Mouse (Mus musculus): ENCODE measurements around the gene Ptgfrn. TPM values are rescaled to one million over a fixed set of nuclear protein-coding genes. Genes with fewer than 3 reads are reported as not detected.

Ptgfrn gene
- polyA plus RNA-seq, 1 experiment = 1.0 TPM

DNA sequence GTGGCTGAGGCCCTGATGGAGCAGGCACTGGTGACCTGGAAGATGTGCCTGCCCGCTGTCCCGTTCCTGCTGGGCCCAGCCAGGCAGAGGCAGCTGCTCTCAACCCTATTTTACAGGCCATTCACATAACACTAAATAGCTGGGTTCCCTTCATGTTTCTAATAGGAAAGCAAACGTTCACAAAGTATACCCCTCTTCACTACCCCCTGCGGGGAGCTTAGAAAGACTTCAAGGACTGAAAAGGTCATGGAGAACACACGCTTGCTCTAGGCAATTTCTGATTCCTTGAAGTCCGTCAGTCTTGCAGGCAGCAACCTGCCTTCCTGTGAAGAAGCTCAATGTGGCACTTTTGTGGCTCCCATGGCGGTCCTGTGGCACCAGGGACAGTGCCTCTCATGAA is 68.1 kb downstream of the Ptgfrn start:
- no peaks in the 10 kb centered on the region for H3K4me1 ChIP-seq (ENCODE audit: control insufficient read depth, insufficient read depth, low read length)
- H3K36me3 ChIP-seq (ENCODE audit: control insufficient read depth, insufficient read depth, low read length) = no peaks in the 10 kb centered on the region
- H3K27me3 ChIP-seq (ENCODE audit: control insufficient read depth, insufficient read depth, low read length) = no peaks in the 10 kb centered on the region
- H3K27ac ChIP-seq (ENCODE audit: control insufficient read depth, insufficient read depth, low read depth, low read length) = no peak overlapping the region
- no peak overlapping the region for H3K4me3 ChIP-seq (ENCODE audit: control insufficient read depth, low read depth, low read length)
- no peak for TF ChIP-seq POLR2A (IDR thresholded peaks at IDR 0.05; ENCODE audit: control insufficient read depth, low read depth, low read length)

DNA sequence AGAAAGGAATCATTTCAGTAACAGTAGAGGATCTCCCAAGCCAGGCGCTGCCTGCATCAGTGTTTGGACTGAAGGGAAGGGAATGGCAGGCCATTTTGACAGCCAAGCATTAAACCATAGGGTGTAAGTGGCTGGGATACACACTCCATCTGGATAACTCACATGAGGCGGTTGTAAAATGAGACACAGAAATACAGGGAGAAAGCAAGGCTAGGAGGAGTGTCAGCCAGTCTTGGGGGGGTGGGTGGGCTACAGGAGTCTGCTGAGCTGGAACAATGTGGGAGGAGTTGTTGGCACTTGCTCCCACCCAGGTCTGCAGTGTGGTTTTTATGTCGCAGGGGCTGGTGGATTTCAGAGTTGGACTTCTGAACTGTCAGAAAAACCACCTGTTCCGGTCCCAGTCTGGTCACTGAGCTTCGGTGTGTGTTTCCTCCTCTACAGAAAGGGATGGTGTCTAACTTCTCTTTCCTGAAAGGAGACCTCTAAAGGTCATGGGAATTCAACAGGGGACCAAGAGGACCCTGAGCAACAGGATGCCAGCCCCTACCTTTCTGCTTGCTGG is 72.0 kb downstream of the Ptgfrn start:
- H3K4me1 ChIP-seq (ENCODE audit: control insufficient read depth, insufficient read depth, low read length) = no peaks in the 10 kb centered on the region
- H3K4me3 ChIP-seq (ENCODE audit: control insufficient read depth, low read depth, low read length) = no peak overlapping the region; the same call in 1 of the 2 replicates
- TF ChIP-seq CTCF (IDR thresholded peaks at IDR 0.05; ENCODE audit: control insufficient read depth, insufficient read depth, insufficient replicate concordance, low read depth, low read length) = no peak
- TF ChIP-seq POLR2A (IDR thresholded peaks at IDR 0.05; ENCODE audit: control insufficient read depth, low read depth, low read length) = no peak
- no peaks in the 10 kb centered on the region for H3K36me3 ChIP-seq (ENCODE audit: control insufficient read depth, insufficient read depth, low read length)
- no peaks in the 10 kb centered on the region for H3K27me3 ChIP-seq (ENCODE audit: control insufficient read depth, insufficient read depth, low read length)
- no peak overlapping the region for H3K27ac ChIP-seq (ENCODE audit: control insufficient read depth, insufficient read depth, low read depth, low read length)

DNA sequence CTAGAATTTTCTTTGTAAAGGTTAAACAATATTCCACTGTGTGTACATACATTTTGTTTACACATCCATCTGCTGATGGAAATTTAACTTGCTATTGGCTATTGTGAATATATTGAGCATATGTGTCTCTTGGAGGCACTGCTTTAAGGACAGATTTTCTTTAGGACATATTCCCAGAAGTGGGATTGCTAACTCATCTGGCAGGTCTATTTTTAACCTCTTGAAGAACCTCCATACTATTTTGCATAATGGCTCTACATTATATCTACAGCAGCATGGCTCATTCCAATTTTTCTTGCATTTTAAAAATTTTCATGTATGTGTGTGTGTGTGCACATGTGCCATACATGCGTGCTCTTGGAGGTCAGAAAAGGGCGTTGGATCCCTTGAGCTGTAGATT is 74.1 kb downstream of the Ptgfrn start:
- H3K27me3 ChIP-seq (ENCODE audit: control insufficient read depth, insufficient read depth, low read length) = no peaks in the 10 kb centered on the region
- H3K36me3 ChIP-seq (ENCODE audit: control insufficient read depth, insufficient read depth, low read length) = no peaks in the 10 kb centered on the region
- no peak overlapping the region for H3K27ac ChIP-seq (ENCODE audit: control insufficient read depth, insufficient read depth, low read depth, low read length)
- H3K4me1 ChIP-seq (ENCODE audit: control insufficient read depth, insufficient read depth, low read length) = no peaks in the 10 kb centered on the region
- TF ChIP-seq CTCF (IDR thresholded peaks at IDR 0.05; ENCODE audit: control insufficient read depth, insufficient read depth, insufficient replicate concordance, low read depth, low read length) = no peak
- no peak for TF ChIP-seq POLR2A (IDR thresholded peaks at IDR 0.05; ENCODE audit: control insufficient read depth, low read depth, low read length)
- no peak overlapping the region for H3K4me3 ChIP-seq (ENCODE audit: control insufficient read depth, low read depth, low read length)

DNA sequence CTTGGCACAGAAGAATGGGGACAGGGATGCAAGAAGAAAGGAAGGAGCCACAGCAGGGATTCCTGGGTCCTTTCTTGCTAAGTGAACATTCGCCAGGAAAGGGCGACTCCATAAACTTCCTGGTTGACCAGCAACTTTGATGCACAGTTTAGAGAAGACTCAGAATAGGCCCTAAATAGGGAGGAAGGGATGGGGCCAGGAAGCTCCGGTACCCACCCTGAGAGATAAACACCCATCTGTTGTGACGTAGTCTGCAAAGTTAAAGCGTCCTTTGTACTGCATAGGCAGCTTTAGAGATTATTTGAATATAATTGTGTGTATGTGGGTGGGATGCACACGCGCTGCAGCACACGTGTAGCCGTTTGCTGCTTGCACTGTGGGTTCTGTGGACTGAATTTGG is 75.6 kb downstream of the Ptgfrn start:
- TF ChIP-seq POLR2A (IDR thresholded peaks at IDR 0.05; ENCODE audit: control insufficient read depth, low read depth, low read length) = no peak
- no peak for TF ChIP-seq CTCF (IDR thresholded peaks at IDR 0.05; ENCODE audit: control insufficient read depth, insufficient read depth, insufficient replicate concordance, low read depth, low read length)
- no peaks in the 10 kb centered on the region for H3K27me3 ChIP-seq (ENCODE audit: control insufficient read depth, insufficient read depth, low read length)

DNA sequence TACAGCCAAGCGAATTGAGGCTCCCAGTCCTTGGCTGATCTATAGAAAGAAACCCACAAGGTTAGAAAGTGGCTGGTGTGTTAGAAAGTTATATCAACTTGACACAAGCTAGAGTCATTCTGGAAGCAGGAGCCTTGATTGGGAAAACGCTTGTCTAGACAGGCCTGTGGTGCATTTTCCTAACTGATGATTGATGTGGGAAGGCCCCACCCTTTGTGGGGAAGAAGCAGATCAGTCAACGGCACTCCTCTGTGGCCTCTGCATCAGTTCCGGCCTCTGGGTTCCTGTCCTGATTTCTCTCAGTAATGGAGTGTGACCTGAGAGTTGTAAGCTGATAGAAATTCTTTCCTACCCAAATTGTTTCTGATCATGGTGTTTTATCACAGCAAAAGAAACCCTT is 76.4 kb downstream of the Ptgfrn start:
- Histone ChIP-seq H3K4me3 (ENCODE audit: control insufficient read depth, low read depth, low read length) (no peak overlapping the region), H3K36me3 (ENCODE audit: control insufficient read depth, insufficient read depth, low read length) (no peaks in the 10 kb centered on the region), H3K4me1 (ENCODE audit: control insufficient read depth, insufficient read depth, low read length) (no peaks in the 10 kb centered on the region), H3K27ac (ENCODE audit: control insufficient read depth, insufficient read depth, low read depth, low read length) (no peak overlapping the region), H3K27me3 (ENCODE audit: control insufficient read depth, insufficient read depth, low read length) (no peaks in the 10 kb centered on the region)
- TF ChIP-seq CTCF (IDR thresholded peaks at IDR 0.05; ENCODE audit: control insufficient read depth, insufficient read depth, insufficient replicate concordance, low read depth, low read length) (no peak), POLR2A (IDR thresholded peaks at IDR 0.05; ENCODE audit: control insufficient read depth, low read depth, low read length) (no peak)

More for the DNA sequence above, 75.6 kb downstream of the Ptgfrn start:
- H3K4me3 ChIP-seq (ENCODE audit: control insufficient read depth, low read depth, low read length) = no peak overlapping the region
- H3K27ac ChIP-seq (ENCODE audit: control insufficient read depth, insufficient read depth, low read depth, low read length) = no peak overlapping the region
- H3K36me3 ChIP-seq (ENCODE audit: control insufficient read depth, insufficient read depth, low read length) = no peaks in the 10 kb centered on the region
- H3K4me1 ChIP-seq (ENCODE audit: control insufficient read depth, insufficient read depth, low read length) = no peaks in the 10 kb centered on the region

DNA sequence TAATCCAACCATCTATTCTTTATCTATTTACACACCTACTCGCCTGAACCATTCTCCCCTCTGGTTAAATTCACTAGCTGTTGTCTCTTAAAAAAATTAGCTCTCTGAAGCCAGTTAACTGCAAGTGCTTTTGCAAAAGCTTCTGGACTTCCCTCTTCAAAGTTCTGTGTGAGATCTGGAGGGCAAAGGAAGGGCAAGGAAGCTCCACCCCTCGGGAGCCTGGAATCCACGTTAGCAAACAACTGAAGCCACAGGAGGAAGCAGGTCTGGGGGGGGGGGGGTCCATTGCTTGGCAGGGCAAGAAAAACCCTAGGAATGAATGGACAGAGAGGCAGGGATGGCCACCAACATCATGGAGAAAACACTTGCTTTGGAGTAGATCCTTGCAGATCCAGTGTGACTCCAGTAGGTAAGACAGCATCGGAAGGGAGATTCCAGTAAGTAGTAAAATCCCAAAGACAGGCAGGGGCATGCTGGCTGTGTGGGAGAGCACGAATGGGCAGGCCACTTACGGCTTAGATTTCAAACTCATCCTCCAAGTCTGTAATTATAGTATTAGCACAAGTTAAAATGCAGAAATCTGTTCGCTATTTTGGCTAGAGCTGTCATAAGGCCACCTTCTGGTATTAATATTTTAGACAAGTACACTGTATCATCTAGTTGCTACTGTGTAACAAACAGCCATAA is 78.5 kb downstream of the Ptgfrn start:
- Histone ChIP-seq H3K36me3 (ENCODE audit: control insufficient read depth, insufficient read depth, low read length) (no peaks in the 10 kb centered on the region), H3K27ac (ENCODE audit: control insufficient read depth, insufficient read depth, low read depth, low read length) (no peak overlapping the region), H3K4me3 (ENCODE audit: control insufficient read depth, low read depth, low read length) (no peak overlapping the region), H3K4me1 (ENCODE audit: control insufficient read depth, insufficient read depth, low read length) (no peaks in the 10 kb centered on the region), H3K27me3 (ENCODE audit: control insufficient read depth, insufficient read depth, low read length) (no peaks in the 10 kb centered on the region)
- TF ChIP-seq POLR2A (IDR thresholded peaks at IDR 0.05; ENCODE audit: control insufficient read depth, low read depth, low read length) (no peak), CTCF (IDR thresholded peaks at IDR 0.05; ENCODE audit: control insufficient read depth, insufficient read depth, insufficient replicate concordance, low read depth, low read length) (no peak)

DNA sequence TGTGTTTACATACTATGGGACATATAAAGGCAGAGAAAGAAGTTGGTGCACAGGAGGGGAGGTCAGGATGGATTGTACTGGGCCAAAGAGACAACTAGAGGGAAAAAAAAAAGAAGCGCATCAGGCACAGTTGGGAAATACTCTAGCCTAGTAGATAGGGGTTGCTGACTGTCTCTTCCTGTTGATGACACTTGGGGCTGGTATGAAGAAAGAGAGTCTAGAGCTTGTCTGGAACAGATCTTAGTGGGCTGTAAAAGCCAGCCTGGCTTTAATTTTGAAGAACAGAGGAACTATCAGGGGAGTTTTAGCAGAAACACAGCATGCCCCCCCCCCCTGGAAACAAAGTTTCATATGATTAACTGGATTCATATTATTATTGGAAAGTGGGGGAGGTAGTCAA is 79.4 kb downstream of the Ptgfrn start:
- TF ChIP-seq POLR2A (IDR thresholded peaks at IDR 0.05; ENCODE audit: control insufficient read depth, low read depth, low read length) (no peak), CTCF (IDR thresholded peaks at IDR 0.05; ENCODE audit: control insufficient read depth, insufficient read depth, insufficient replicate concordance, low read depth, low read length) (no peak)
- no peaks in the 10 kb centered on the region for H3K27me3 ChIP-seq (ENCODE audit: control insufficient read depth, insufficient read depth, low read length)
- H3K4me3 ChIP-seq (ENCODE audit: control insufficient read depth, low read depth, low read length) = no peak overlapping the region
- no peaks in the 10 kb centered on the region for H3K4me1 ChIP-seq (ENCODE audit: control insufficient read depth, insufficient read depth, low read length)
- H3K36me3 ChIP-seq (ENCODE audit: control insufficient read depth, insufficient read depth, low read length) = no peaks in the 10 kb centered on the region
- H3K27ac ChIP-seq (ENCODE audit: control insufficient read depth, insufficient read depth, low read depth, low read length) = no peak overlapping the region

All from testis, adult 2 months (tissue).